Mouse (Mus musculus): ENCODE results near the gene Lrrc71.

Lrrc71 gene

DNA sequence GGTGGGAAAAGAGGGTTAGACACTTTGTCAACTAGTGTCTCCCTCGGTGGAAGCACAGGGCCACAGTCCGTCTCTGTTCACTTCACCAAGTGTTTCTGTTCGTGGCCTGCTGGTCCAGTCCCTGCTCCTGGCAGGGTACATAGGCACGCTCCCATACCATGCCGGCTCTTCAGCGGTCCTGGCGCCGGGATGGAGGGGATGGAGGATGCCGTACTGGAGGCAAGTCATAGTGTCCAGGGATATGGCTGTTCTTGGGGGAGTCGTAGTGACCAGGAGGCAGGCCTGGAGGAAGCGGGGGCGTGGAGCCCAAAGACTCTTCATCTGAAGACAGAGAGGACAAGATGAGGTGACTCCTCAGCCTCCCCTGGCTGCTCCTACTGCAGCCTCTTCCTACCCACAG lies 1.6 kb upstream of the Lrrc71 start:
- peaks cover 2% of the 10 kb centered on the region; the same call in 1 of the 2 replicates for H3K36me3 ChIP-seq (ENCODE audit: control insufficient read depth, insufficient read depth, low read length, poor library complexity, severe bottlenecking)
- DNase-seq (ENCODE audit: low read depth, low spot score) = no peak
- no peaks in the 10 kb centered on the region for H3K27me3 ChIP-seq (ENCODE audit: control insufficient read depth, insufficient read depth, low read length, poor library complexity, severe bottlenecking)

DNA sequence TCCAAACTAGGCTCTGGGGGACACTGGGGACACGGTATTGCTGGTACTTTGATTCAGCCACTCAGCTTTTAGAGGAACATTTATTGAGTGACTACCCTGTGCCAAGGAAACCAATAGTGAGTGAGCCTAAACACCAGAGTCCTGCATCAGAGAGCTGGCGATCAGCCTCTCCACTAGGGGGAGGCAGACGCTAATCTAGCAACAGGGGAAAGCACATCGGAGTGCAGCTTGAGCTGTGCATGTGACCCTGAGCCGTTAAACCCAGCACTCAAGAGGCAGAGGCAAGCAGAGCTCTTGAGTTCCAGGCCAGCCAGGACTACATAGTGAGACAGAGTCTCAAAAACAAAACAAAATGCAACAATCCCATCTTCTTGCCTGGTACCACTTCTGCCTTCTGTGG lies 611 bp upstream of the Lrrc71 start:
- DNase-seq (ENCODE audit: low read depth, low spot score) = peak; percentile 73
- Histone ChIP-seq H3K36me3 (ENCODE audit: control insufficient read depth, insufficient read depth, low read length, poor library complexity, severe bottlenecking) (peaks cover 2% of the 10 kb centered on the region; the same call in 1 of the 2 replicates), H3K27me3 (ENCODE audit: control insufficient read depth, insufficient read depth, low read length, poor library complexity, severe bottlenecking) (no peaks in the 10 kb centered on the region)

DNA sequence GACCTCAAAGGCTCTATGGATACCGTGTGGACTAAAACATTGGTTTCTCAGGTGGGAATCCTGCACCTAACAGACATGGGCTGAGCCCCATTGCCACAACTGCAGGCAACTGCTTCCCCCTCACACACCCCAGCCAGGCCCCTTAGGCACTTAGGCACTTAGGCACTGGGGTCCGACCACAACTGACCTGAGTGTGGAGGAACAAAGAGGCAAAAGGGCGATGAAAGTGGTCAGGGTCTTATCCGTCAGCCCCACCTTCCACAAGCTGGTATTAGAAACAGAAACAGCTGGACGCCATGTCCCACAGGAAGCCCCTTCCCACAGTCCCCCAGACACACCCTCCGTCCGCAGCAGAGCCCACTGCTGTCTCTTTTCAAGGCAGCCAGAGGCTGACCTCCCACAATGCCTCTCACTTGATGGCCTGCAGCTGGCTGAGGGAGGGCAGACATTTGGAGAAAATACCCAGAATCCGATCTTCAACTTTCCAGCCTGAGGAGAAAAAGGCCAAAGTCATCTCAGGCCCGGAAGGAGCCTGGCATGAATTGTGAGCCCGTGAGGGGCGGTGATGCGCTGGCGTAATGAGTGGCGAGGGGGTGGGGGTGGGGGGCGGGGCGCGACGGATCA lies 3.3 kb downstream of the Lrrc71 start:
- Histone ChIP-seq H3K36me3 (ENCODE audit: control insufficient read depth, insufficient read depth, low read length, poor library complexity, severe bottlenecking) (no peaks in the 10 kb centered on the region), H3K27me3 (ENCODE audit: control insufficient read depth, insufficient read depth, low read length, poor library complexity, severe bottlenecking) (no peaks in the 10 kb centered on the region)
- DNase-seq (ENCODE audit: low read depth, low spot score) = no peak

DNA sequence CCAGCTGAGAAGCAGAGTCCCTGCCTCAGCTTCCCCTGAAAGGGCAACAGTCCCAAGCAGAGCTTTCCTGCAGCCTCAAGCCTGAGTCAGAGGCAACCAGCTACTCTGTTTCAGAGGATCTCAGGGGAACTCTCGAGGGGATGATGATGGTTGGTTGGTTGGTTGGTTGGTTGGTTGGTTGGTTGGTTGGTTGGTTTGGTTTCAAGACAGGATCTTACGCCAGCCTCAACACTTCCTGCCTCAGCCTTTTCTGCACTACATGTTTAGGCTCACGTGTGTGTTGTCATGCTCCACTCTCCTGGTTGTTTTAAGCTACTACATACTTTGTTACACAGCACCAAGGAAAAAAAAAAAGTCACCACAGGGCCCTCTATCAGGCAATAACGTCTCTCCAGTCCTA lies 4.5 kb downstream of the Lrrc71 start:
- DNase-seq (ENCODE audit: low read depth, low spot score) = peak; percentile 65
- Histone ChIP-seq H3K27me3 (ENCODE audit: control insufficient read depth, insufficient read depth, low read length, poor library complexity, severe bottlenecking) (no peaks in the 10 kb centered on the region), H3K36me3 (ENCODE audit: control insufficient read depth, insufficient read depth, low read length, poor library complexity, severe bottlenecking) (no peaks in the 10 kb centered on the region)

DNA sequence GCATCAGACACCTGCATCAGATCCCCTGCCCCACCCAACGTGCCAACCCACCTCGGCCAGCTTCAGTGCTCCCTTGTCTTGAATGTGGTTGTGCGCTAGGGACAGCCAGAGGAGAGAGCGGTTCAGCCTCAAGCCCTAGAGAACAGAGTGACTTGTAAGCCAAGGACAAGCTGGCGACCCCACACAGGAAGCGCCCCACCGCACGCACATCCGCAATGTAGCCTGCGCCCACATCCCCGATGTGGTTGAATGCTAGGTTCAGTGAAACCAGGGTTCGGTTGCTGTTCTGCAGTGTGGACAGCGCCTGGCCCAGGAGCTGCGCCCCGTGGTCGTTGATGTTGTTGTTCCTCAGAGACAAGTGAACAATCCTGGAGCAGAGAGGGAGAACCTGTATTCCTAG lies 5.7 kb downstream of the Lrrc71 start:
- Histone ChIP-seq H3K36me3 (ENCODE audit: control insufficient read depth, insufficient read depth, low read length, poor library complexity, severe bottlenecking) (no peaks in the 10 kb centered on the region; the same call in 1 of the 2 replicates), H3K27me3 (ENCODE audit: control insufficient read depth, insufficient read depth, low read length, poor library complexity, severe bottlenecking) (no peaks in the 10 kb centered on the region)
- peak; percentile 59 for DNase-seq (ENCODE audit: low read depth, low spot score)

DNA sequence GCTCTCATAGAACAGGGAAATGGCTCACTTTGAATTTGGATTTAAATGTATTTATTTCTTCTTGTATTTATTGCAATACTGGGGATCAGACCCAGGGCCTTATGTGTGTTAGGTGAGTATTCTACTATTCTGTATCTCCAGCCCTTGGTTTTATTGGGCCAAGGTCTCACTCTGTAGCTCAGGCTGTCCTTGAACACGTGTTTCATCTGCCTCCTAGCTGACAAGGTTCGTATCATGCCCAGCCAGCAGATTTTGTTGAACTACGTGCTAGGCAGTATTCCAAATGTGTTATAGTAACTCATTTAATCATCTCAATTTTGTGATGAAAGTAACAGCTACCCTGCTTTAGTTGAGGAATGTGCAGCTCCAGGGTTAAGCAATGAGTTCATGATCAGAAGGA lies 6.4 kb downstream of the Lrrc71 start:
- DNase-seq (ENCODE audit: low read depth, low spot score) = no peak
- Histone ChIP-seq H3K27me3 (ENCODE audit: control insufficient read depth, insufficient read depth, low read length, poor library complexity, severe bottlenecking) (no peaks in the 10 kb centered on the region), H3K36me3 (ENCODE audit: control insufficient read depth, insufficient read depth, low read length, poor library complexity, severe bottlenecking) (no peaks in the 10 kb centered on the region; the same call in 1 of the 2 replicates)

DNA sequence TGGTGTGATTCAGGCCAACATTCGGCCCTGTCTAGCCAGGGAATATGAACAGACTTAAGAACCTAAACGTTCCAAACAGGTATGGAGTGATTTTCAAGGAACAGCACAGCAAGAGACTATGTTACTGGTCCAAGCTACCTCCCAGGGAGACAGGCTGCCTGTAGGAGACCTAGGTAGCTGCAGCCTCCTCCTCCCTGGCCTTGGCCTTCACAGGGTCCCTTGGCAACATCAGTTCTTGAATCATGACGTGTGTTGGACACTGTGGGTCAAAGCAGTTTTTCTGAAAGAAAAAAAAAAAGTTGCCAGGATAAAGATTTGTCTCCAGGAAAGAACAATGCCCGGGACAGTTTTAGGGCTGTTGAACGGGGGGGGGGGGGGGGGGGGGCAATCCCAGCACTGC lies 9.5 kb downstream of the Lrrc71 start:
- DNase-seq (ENCODE audit: low read depth, low spot score) = no peak
- H3K27me3 ChIP-seq (ENCODE audit: control insufficient read depth, insufficient read depth, low read length, poor library complexity, severe bottlenecking) = no peaks in the 10 kb centered on the region
- H3K36me3 ChIP-seq (ENCODE audit: control insufficient read depth, insufficient read depth, low read length, poor library complexity, severe bottlenecking) = no peaks in the 10 kb centered on the region; the same call in 1 of the 2 replicates

DNA sequence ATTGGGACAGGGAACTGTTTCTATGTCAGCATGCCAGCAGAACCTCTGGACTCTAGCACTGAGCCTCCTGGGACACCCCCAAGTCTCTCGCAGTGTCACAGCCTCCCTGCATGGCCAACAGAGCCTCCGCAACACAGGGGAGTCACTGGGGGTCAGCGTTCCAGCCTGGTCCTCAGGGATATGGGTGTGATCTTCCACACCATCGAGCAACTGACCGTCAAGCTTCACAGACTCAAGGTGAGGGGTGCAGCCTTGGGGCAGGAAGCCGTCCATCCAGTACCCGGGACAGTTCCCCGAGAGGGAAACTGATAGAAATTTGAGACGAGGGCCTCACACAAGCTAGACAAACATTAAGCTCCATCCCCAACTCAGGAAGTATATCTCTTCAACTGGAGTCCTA lies 13.1 kb downstream of the Lrrc71 start:
- DNase-seq (ENCODE audit: low read depth, low spot score) = no peak
- Histone ChIP-seq H3K27me3 (ENCODE audit: control insufficient read depth, insufficient read depth, low read length, poor library complexity, severe bottlenecking) (no peaks in the 10 kb centered on the region), H3K36me3 (ENCODE audit: control insufficient read depth, insufficient read depth, low read length, poor library complexity, severe bottlenecking) (no peaks in the 10 kb centered on the region; the same call in 1 of the 2 replicates)

DNA sequence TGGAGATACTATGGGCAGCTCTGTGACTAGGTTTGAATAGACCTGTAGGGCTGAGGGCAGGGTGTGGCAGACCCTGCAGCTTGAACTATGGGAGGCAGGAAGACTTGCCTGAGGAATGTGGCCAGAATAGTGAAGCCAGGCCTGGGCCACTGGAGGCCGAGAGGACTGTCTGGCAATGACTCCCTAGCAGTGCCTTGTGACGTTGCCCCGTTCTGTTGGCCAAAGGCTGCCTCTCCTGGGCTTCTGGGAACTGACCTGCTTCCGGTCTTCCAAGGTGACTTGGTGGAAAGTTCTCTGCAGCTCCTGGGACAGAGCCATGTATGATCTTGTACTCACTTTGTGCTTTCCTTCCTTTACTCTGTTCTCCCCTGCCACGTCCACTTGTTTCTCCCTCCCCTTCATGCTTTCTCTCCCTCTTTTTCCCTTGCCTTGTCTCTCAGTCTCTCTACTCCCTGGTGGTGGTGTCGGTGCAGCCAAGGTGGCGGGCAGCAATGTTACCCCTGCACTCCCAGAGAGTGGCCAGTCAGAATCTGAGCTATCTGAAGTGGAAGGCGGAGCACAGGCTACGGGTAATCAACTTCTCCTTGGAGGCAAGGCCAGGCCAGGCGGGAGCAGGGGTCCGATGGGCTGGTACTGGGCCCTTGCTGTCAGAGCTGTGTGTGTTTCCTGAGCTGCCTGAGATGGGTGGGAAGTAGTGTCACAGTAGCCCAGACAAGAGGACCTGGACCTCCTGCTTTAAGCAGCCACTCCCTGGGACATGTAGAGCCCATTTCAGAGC lies 14.3 kb downstream of the Lrrc71 start:
- H3K36me3 ChIP-seq (ENCODE audit: control insufficient read depth, insufficient read depth, low read length, poor library complexity, severe bottlenecking) = no peaks in the 10 kb centered on the region; the same call in 1 of the 2 replicates
- H3K27me3 ChIP-seq (ENCODE audit: control insufficient read depth, insufficient read depth, low read length, poor library complexity, severe bottlenecking) = no peaks in the 10 kb centered on the region
- DNase-seq (ENCODE audit: low read depth, low spot score) = no peak

DNA sequence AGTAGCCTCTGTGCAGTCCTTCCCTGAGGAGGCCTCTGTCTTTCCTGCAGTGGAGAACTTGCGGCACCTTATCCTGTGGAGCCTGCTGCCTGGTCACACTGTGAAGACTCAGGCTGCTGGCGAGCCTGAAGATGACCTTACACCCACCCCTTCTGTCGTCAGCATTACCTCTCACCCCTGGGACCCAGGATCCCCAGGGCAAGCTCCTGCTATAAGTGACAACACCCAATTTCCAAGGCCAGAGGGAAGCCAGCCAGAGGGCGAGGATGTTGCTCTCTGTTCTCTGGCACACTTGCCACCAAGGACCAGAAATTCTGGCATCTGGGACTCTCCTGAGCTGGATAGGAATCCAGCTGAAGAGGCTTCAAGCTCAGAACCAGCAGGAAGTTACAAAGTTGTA lies 15.3 kb downstream of the Lrrc71 start:
- no peak for DNase-seq (ENCODE audit: low read depth, low spot score)
- H3K27me3 ChIP-seq (ENCODE audit: control insufficient read depth, insufficient read depth, low read length, poor library complexity, severe bottlenecking) = no peaks in the 10 kb centered on the region

DNA sequence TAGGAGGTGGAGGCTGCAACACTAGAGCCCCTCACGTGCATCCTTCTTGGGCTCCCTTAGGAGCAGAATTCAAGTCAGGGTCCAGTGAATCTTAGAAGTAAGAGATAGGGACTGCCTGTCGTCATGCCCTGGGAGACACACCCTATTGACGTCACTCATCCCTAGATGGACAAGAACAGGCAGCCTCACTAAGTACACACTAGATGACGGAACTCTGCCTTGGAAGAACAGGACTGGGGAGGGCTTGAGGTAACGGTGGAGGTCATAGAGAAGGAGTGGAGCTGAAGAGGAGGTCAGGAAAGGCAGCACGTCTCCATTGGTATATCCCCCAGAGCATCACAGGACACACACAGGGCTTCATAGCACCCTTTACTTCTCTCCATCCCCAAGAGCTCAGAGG lies 19.7 kb downstream of the Lrrc71 start:
- no peak for DNase-seq (ENCODE audit: low read depth, low spot score)
- Histone ChIP-seq H3K36me3 (ENCODE audit: control insufficient read depth, insufficient read depth, low read length, poor library complexity, severe bottlenecking) (peaks cover 3% of the 10 kb centered on the region), H3K27me3 (ENCODE audit: control insufficient read depth, insufficient read depth, low read length, poor library complexity, severe bottlenecking) (no peaks in the 10 kb centered on the region)

More for the DNA sequence above, 15.3 kb downstream of the Lrrc71 start:
- no peaks in the 10 kb centered on the region for H3K36me3 ChIP-seq (ENCODE audit: control insufficient read depth, insufficient read depth, low read length, poor library complexity, severe bottlenecking)

DNA sequence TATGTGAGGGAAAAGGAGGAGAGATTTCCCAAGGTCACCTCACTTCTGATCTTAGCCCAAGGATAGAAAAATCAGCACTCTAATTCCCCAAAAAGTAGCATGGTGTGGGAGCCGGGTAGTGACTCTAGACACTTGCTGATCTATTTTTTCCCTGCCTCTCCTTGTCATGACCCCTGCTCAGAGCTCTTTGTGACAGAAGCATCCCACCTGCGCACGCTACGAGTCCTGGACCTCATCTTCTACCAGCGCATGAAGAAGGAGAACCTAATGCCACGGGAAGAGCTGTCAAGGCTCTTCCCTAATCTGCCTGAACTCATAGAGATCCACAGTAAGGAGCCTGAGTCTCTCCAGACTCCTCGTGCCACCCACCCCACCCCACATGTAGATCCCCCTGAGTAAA lies 22.2 kb downstream of the Lrrc71 start:
- Histone ChIP-seq H3K27me3 (ENCODE audit: control insufficient read depth, insufficient read depth, low read length, poor library complexity, severe bottlenecking) (no peaks in the 10 kb centered on the region), H3K36me3 (ENCODE audit: control insufficient read depth, insufficient read depth, low read length, poor library complexity, severe bottlenecking) (peaks cover 6% of the 10 kb centered on the region)
- no peak for DNase-seq (ENCODE audit: low read depth, low spot score)

DNA sequence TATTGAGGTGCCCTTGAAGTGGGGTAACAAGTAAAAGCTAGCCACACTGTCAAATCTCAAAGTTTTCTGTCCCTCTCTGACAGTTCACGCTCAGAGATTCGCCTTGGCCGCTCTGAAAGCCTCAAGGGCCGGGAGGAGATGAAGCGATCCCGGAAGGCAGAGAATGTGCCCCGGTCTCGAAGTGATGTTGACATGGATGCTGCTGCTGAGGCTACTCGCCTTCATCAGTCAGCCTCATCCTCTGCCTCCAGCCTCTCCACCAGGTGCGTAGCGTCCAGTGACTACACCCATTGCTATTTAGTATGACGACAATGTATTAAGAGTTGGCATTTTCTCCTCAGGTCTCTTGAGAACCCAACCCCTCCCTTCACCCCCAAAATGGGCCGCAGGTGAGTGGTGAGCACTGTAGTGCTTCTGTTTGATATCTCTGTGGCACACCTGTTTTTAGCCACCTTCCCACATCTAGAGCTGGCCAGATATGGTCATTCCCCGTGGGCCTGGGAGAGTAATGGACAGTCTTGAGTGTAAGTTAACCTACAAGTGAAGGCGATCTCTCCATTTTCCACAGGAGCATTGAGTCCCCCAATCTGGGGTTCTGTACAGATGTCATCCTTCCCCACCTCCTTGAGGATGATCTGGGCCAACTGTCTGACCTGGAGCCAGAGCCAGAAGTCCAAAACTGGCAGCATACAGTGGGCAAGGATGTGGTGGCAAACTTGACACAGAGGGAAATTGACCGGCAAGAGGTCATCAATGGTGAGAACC lies 22.8 kb downstream of the Lrrc71 start:
- H3K36me3 ChIP-seq (ENCODE audit: control insufficient read depth, insufficient read depth, low read length, poor library complexity, severe bottlenecking) = peaks cover 6% of the 10 kb centered on the region
- no peak for DNase-seq (ENCODE audit: low read depth, low spot score)

DNA sequence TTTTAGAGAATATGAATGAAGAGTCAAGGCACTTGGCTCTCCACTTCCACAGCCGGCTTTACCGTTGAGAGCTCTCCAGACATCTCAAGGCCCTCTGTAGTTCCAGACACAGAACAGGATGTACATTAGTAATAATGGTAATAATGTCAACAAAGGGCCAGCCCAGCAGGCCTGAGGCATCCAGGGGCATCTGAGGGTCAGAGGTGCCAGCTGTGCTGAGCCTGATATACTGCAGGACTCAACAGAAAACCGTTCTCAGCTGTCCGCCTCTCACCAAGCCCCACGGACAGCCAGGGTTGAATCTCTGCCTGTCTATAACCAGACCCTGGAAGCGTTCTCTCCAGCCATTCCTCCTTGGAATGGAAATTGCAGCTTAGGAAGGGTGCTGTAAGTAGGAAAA lies 23.9 kb downstream of the Lrrc71 start:
- H3K36me3 ChIP-seq (ENCODE audit: control insufficient read depth, insufficient read depth, low read length, poor library complexity, severe bottlenecking) = peaks cover 6% of the 10 kb centered on the region
- DNase-seq (ENCODE audit: low read depth, low spot score) = no peak
- H3K27me3 ChIP-seq (ENCODE audit: control insufficient read depth, insufficient read depth, low read length, poor library complexity, severe bottlenecking) = no peaks in the 10 kb centered on the region

More for the DNA sequence above, 22.8 kb downstream of the Lrrc71 start:
- no peaks in the 10 kb centered on the region for H3K27me3 ChIP-seq (ENCODE audit: control insufficient read depth, insufficient read depth, low read length, poor library complexity, severe bottlenecking)

DNA sequence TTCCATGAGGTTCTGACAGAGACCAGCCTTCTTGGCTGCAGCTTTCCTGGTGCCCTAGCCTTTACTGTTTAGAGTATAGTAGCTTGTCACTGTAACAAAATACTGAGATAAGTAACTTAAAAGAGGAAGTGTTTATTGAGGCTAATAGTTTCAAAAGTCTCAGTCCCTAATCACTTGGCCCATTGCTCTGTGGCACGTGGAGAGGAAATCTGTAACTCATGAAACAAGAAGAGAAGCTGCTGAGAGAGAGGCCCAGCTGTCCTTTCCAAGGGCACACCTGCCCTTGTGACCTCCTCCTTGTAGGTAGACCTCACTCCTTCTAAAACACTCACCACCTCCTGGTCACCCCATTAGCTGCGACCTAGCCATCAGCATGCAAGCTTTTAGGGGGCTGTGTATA lies 29.9 kb downstream of the Lrrc71 start:
- Histone ChIP-seq H3K27me3 (ENCODE audit: control insufficient read depth, insufficient read depth, low read length, poor library complexity, severe bottlenecking) (no peaks in the 10 kb centered on the region), H3K36me3 (ENCODE audit: control insufficient read depth, insufficient read depth, low read length, poor library complexity, severe bottlenecking) (peaks cover 11% of the 10 kb centered on the region)
- no peak for DNase-seq (ENCODE audit: low read depth, low spot score)
